Mouse (Mus musculus) liver, postnatal 0 days (tissue): ENCODE data around the gene Mapk13.

Experiments
- CTCF ChIP-seq: sonication (generic); IDR thresholded peaks from 2 replicates; pipeline ENCODE4 v1.5.1; 2016; ENCODE audit warnings: antibody characterized with exemption, low read depth
- EP300 ChIP-seq: IDR thresholded peaks from 2 replicates; pipeline ENCODE4 v1.6.1; 2016; ENCODE audit warnings: antibody characterized with exemption, low read depth, mild to moderate bottlenecking

- TF ChIP-seq CTCF: no peak
- no peak for TF ChIP-seq EP300
These were observed 8.3 kb downstream of the Mapk13 start for GRCm38 (mm10) chr17:28777231-28778005.
